Mouse (Mus musculus): ENCODE measurements around the gene Spa17. TPM values are rescaled to one million over a fixed set of nuclear protein-coding genes. Genes with fewer than 3 reads are reported as not detected.

Spa17 gene
- polyA plus RNA-seq, 1 experiment from 2014 or later = 13.6 TPM

DNA sequence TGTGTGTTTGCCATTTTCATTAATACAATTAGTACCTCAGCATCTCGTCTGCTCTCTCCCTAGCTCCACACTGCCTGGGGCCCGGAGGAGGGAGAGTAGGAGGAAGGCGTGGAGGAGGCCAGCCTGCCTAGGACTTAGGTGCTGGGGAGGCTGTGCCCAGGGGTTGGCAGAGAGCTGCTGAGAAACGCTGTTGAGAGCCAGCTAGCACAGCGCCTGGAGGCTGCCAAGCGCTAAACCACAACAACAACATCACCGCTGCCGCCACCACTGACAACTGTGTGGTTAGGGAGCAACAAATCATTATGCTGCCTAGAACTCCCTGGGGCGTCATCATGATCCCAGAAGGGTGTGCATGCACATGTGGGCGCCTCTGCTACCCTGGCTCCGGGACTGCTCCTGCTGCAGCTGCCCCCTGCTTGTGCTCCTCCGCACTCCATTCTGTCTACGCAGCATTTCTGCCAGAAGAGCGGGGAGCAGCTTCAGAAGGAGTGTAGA, 37.0 kb downstream of the Spa17 start:
- Histone ChIP-seq H3K9me3 (no peaks in the 10 kb centered on the region), H3K4me3 (replicated peaks) (no peak overlapping the region; the same call in 1 of the 2 replicates)
- 38% methylated on average over 14 of the region's 14 CpGs for WGBS

DNA sequence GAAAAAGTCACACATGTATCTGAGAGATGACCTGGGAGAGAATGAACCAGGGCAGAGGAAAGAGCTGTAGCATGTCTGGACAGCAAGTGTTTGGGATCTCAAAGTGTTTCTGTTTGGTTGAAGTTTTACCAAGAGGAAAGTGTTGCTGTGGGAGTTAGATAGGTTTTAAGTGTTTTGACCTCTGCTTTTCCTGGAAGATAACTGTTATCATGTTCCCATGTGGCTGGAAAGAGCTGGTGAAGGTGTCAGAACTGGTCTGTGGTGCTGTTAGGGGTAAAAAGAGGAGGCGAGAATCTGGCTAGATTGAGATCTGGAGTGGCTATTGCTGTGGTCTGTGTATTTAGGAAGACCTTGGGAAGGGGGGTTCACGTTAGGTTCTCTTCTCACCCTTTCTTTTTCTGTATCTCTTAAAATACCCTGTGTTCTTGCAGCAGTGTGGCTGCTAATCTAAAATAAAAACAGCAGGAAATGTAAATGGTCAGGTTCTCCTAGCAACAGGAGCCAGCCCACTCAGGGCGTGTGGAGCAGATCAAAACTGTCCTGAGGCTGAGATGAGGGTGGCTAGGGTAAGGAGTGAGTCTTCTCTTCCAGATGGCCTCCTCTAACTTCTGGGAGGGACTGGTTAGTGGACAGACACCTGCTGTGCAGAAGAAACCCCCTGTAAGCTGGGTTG, 41.2 kb downstream of the Spa17 start:
- 54% methylated on average over 3 of the region's 3 CpGs for WGBS
- no peaks in the 10 kb centered on the region for H3K9me3 ChIP-seq
- ATAC-seq = no peak

More for the DNA sequence above, 37.0 kb downstream of the Spa17 start:
- Histone ChIP-seq H3K4me1 (replicated peaks) (peaks cover 7% of the 10 kb centered on the region), H3K9ac (replicated peaks) (no peak overlapping the region), H3K36me3 (no peaks in the 10 kb centered on the region), H3K27ac (0 out of 2 replicates have a peak overlapping the region, but pooled peaks have one; percentile 9), H3K27me3 (no peaks in the 10 kb centered on the region), H3K4me2 (replicated peaks) (peak overlapping the region; percentile 27; the same call in 1 of the 2 replicates)
- ATAC-seq = peak; percentile 80

DNA sequence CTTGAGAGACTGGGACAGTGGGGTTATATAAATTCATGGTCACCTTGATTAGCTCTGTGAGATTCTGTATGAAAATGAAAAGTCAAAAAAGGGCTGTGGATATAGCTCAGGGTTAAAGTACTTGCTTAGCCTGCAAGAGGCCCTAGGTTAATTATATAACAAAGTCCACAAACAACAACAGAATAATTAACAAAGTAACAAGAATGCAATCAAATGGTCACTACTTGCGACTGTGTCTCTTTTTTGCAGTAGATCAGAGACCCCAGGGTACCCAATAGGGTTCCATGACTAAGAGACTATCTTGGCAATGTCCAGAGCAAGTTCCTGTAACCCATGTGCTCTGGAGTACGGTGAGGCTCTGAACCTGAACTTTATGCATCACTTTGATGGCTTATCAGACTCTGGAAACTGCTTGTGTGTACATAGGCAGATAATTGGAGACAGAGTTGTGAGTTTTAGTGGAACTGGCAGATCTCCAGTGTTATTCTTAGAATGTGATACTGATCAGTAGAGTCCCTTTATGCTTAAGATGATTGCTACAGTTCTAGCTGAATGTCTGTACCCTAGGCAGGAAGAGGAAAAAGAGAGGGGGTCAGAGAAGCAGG, 44.2 kb downstream of the Spa17 start:
- Histone ChIP-seq H3K4me1 (replicated peaks) (peaks cover 11% of the 10 kb centered on the region), H3K27me3 (no peaks in the 10 kb centered on the region), H3K36me3 (no peaks in the 10 kb centered on the region), H3K9me3 (no peaks in the 10 kb centered on the region), H3K4me3 (replicated peaks) (no peak overlapping the region), H3K27ac (no peak overlapping the region), H3K4me2 (replicated peaks) (no peak overlapping the region), H3K9ac (replicated peaks) (no peak overlapping the region)
- 85% methylated on average over 2 of the region's 2 CpGs for WGBS
- ATAC-seq = no peak

More for the DNA sequence above, 41.2 kb downstream of the Spa17 start:
- H3K4me1 ChIP-seq (replicated peaks) = peaks cover 17% of the 10 kb centered on the region
- H3K4me3 ChIP-seq (replicated peaks) = no peak overlapping the region
- H3K4me2 ChIP-seq (replicated peaks) = no peak overlapping the region
- H3K27ac ChIP-seq = no peak overlapping the region
- no peaks in the 10 kb centered on the region for H3K27me3 ChIP-seq
- no peak overlapping the region for H3K9ac ChIP-seq (replicated peaks)
- no peaks in the 10 kb centered on the region for H3K36me3 ChIP-seq

DNA sequence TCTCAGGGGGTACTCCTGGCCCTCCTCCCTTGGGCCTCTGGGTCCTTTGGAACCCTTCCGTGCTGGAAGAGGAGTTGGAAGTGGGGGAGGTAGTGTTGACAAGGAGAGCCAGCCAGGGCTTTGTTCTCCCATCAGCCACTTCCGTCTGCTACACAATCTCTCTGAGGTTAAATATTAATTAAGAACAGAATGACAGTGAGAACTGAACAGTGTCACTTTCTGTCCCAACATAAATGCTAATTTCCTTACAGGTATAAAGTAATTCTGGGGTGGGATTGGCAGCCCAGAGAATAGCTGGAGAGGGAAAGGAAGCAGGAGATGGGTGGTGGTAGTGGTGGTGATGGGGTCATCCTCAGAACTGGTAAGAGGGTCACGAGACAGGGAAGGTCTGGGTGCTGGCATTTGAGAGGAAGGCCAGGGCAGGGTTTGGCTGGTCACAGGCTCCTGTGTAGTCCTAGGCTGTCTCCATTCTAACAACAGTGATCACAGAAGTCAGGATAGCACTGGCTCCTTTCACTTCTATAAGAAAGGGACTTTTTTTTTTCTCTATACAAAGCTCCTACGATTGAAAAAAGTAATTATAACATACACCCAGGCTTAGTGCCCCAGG, 44.8 kb downstream of the Spa17 start:
- no peak overlapping the region for H3K4me2 ChIP-seq (replicated peaks)
- no peak overlapping the region for H3K4me3 ChIP-seq (replicated peaks)
- ATAC-seq = no peak
- no peaks in the 10 kb centered on the region for H3K36me3 ChIP-seq
- peaks cover 11% of the 10 kb centered on the region for H3K4me1 ChIP-seq (replicated peaks)
- H3K27me3 ChIP-seq = no peaks in the 10 kb centered on the region
- H3K9me3 ChIP-seq = no peaks in the 10 kb centered on the region
- H3K9ac ChIP-seq (replicated peaks) = no peak overlapping the region
- no peak overlapping the region for H3K27ac ChIP-seq
- 47% methylated on average over 4 of the region's 4 CpGs for WGBS

DNA sequence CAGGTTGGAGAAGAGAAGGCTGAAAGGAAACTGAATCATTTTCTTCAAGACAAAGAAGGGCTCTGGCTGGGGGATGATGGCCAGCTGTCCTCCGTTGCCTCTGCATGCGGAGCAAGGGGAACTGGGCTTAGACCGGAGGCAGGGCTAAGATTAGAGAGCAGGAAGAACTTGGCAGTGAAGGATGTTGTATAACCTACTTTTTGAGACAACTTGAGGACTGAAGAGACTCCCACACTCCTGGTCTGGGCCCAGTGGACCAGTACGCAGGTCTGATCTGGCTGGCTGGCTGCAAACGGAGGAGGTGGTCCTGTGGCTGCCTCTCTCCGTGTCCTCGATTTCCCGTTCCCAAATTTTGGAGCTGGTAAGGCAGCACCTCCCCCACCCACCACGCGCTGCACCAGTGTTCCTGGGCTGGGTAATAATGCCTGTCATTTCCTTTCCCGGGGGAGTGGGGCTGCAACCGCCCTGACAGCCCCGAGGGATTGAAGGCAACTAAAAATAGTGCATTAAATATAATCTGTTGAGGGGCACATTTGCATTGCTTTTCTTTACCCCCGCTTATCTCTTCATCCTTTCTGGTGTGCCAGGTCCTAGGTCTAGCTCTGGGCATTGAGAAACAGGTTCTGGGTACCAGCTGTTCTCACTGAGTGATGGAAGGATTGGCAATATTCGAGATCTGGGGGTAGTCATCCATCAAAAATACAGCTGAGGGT, 45.5 kb downstream of the Spa17 start:
- no peak overlapping the region for H3K9ac ChIP-seq (replicated peaks)
- H3K4me3 ChIP-seq (replicated peaks) = no peak overlapping the region
- WGBS = 54% methylated on average over 15 of the region's 15 CpGs
- H3K9me3 ChIP-seq = no peaks in the 10 kb centered on the region
- ATAC-seq = peak; percentile 34; the same call in 1 of the 2 replicates
- H3K4me1 ChIP-seq (replicated peaks) = peaks cover 11% of the 10 kb centered on the region
- no peak overlapping the region for H3K27ac ChIP-seq
- H3K27me3 ChIP-seq = no peaks in the 10 kb centered on the region
- no peaks in the 10 kb centered on the region for H3K36me3 ChIP-seq
- H3K4me2 ChIP-seq (replicated peaks) = 0 out of 2 replicates have a peak overlapping the region, but pooled peaks have one; percentile 10

DNA sequence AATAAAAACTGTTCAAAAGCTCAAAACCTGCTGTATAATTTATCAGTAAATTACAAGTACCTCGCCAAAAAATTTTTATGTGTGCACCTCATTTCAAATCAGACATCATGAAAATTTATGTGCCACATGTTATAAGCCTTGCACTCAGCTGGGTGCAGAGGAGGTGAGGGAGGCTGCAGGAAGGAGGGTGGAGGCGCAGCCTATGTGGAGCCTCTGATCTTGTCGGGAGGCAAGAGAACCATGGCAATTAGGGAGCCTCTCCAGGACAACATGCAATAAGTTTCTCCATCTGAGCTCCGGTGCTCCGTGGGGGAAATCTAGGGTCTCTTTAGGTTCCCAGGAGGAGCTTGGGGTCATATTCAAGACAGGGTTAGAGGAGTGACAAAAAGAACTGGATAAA, 46.1 kb downstream of the Spa17 start:
- no peak overlapping the region for H3K9ac ChIP-seq (replicated peaks)
- no peaks in the 10 kb centered on the region for H3K27me3 ChIP-seq
- H3K9me3 ChIP-seq = no peaks in the 10 kb centered on the region
- no peak for ATAC-seq
- 58% methylated on average over 5 of the region's 5 CpGs for WGBS
- peaks cover 11% of the 10 kb centered on the region for H3K4me1 ChIP-seq (replicated peaks)
- H3K4me2 ChIP-seq (replicated peaks) = no peak overlapping the region
- H3K36me3 ChIP-seq = no peaks in the 10 kb centered on the region
- no peak overlapping the region for H3K4me3 ChIP-seq (replicated peaks)
- H3K27ac ChIP-seq = no peak overlapping the region

DNA sequence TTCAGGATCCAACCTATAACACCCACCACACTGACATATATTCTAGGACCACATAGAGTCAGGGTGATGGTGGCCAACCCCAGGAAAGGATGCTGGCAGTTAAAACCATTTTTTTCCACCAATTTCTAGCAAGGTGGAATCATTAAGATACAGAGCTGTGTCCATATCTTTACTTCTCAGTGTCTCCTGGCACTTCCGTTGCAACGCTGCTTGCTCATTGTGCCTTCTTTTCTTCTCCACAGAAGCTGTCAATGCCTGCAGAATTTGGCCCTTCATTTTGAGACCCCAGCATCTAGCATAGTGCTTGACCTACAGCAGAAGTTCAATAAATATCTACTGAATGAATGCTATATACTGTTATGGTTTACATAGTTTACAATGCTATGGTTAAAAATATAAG, 46.5 kb downstream of the Spa17 start:
- no peak for ATAC-seq
- H3K36me3 ChIP-seq = no peaks in the 10 kb centered on the region
- H3K4me2 ChIP-seq (replicated peaks) = no peak overlapping the region
- no peaks in the 10 kb centered on the region for H3K9me3 ChIP-seq
- no peaks in the 10 kb centered on the region for H3K27me3 ChIP-seq
- H3K27ac ChIP-seq = no peak overlapping the region
- no peak overlapping the region for H3K9ac ChIP-seq (replicated peaks)
- H3K4me1 ChIP-seq (replicated peaks) = peaks cover 11% of the 10 kb centered on the region
- no peak overlapping the region for H3K4me3 ChIP-seq (replicated peaks)
- WGBS = 90% methylated on average over 2 of the region's 2 CpGs

DNA sequence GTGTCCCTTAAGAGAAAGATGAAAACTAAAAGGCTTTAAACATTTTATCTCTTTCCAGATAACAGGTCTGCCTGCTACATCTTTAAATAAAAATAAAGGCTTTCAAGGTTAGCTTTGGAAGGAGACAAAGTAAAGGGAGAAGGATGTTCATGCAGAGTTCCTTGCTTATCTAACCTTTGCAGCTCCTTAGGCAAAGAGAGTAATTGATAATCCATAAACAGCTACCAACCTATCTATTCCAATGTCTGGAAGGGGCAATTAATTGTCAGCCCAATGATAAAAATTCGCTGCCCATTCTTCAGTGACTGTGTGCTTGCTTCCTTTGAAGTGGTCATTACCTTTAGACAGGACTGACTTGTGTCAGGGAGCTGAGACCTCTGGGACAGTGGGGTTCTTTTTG, 49.7 kb downstream of the Spa17 start:
- Histone ChIP-seq H3K9me3 (no peaks in the 10 kb centered on the region), H3K27me3 (no peaks in the 10 kb centered on the region), H3K4me1 (replicated peaks) (peaks cover 10% of the 10 kb centered on the region), H3K27ac (no peak overlapping the region), H3K9ac (replicated peaks) (no peak overlapping the region), H3K36me3 (no peaks in the 10 kb centered on the region), H3K4me2 (replicated peaks) (no peak overlapping the region), H3K4me3 (replicated peaks) (no peak overlapping the region)
- 56% methylated on average over 1 of the region's 1 CpGs for WGBS
- no peak for ATAC-seq

DNA sequence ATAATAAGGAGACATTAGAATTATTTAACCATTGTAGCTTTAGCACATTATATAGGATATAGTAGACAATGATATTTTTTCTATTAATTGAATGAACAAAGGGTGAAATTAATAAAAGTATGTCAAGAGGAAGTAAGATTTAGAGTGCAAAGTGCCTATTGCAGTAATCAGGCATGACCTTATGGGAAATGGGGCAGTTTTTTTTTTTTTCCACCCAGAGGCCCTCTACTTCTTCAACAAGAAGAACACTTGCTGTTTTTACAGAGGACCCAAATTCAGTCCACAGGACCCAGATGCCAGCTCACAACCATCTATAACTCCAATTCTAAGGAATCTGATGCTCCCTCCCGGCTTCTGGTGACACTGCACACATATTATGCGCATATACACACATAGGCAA, 52.9 kb downstream of the Spa17 start:
- no peaks in the 10 kb centered on the region for H3K4me1 ChIP-seq (replicated peaks)
- no peak for ATAC-seq
- 88% methylated on average over 2 of the region's 2 CpGs for WGBS

DNA sequence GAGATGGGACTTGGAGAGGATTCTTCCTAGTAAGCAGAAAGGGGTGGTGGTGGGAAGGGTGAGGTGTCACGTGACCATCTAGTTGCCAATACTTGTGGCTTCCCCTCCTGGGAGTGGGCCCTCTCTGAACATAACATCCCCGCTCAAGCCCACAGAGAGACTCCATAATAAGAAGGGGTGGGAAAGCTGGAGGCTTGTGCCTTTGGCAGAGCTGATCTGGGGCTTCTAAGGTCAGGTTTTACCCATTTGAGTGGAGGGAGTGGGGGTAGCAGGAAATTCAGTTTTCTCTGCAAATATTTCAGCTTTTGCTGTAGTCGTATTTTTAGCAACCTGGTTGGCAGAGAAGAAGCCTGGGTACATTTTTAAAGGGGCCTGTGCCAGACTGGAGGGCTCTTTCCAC, 57.2 kb downstream of the Spa17 start:
- peaks cover 20% of the 10 kb centered on the region for H3K4me1 ChIP-seq (replicated peaks)
- no peak overlapping the region for H3K4me3 ChIP-seq (replicated peaks)
- H3K27ac ChIP-seq = no peak overlapping the region
- H3K4me2 ChIP-seq (replicated peaks) = no peak overlapping the region
- no peaks in the 10 kb centered on the region for H3K36me3 ChIP-seq
- H3K27me3 ChIP-seq = peaks cover 44% of the 10 kb centered on the region
- H3K9me3 ChIP-seq = no peaks in the 10 kb centered on the region
- 79% methylated on average over 3 of the region's 3 CpGs for WGBS
- no peak overlapping the region for H3K9ac ChIP-seq (replicated peaks)
- ATAC-seq = no peak

More for the DNA sequence above, 52.9 kb downstream of the Spa17 start:
- Histone ChIP-seq H3K36me3 (no peaks in the 10 kb centered on the region), H3K27me3 (peaks cover 6% of the 10 kb centered on the region; the same call in 1 of the 2 replicates), H3K4me3 (replicated peaks) (no peak overlapping the region), H3K4me2 (replicated peaks) (no peak overlapping the region), H3K27ac (no peak overlapping the region), H3K9ac (replicated peaks) (no peak overlapping the region), H3K9me3 (no peaks in the 10 kb centered on the region)

DNA sequence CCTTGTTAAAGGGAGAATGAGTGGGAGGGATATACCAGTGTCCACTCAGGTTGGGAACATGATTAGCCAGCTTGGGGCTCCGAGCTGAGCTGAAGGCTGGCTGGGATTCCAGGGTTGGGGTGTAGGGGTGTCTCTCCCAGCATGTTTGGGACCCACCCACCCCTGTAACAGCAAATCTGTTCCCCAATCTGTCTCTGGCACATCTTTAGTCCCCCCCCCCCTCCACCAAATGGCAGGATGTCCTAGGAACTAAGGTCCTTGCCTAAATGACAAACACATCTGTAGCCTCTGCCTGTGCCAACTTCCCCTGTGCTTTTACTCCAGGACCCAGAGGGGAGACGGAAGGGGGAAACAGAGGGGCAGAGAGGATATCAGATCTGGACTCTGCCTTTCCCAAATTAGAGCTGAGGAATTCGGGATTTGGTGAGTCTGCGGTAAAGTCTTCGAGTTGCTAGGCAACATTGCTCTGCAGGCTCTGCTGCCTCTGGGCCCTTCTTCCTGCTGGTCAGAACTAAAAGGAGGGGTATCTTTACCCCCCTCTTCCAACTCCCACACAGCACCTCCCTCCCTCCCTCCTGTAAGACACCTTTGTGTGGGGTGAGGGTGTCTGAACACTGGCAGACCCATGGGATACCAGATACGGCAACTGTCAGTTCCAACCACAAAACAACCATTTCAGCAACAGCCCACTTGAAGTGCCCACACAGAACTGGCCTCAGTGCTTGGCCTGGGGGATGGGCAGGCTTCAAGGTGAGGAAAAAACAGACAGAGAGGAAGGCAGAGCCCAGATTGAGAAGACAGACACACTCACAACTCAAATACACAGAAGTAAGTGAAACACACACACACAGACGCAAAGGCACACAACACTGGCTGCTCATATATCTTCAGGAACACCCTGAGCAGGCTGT, 58.4 kb downstream of the Spa17 start, which contains the start of gene Siae:
TSS of gene Siae (plus strand) at position 861 of the 911 bp plus-strand sequence.
- H3K4me2 ChIP-seq (replicated peaks) = no peak within 1 kb of the TSS
- H3K4me3 ChIP-seq (replicated peaks) = no peak within 1 kb of the TSS
- ATAC-seq = no peak
- H3K27ac ChIP-seq = no peak within 1 kb of the TSS
- peaks cover 20% of the 10 kb centered on the region for H3K4me1 ChIP-seq (replicated peaks)
- H3K27me3 ChIP-seq = peaks cover 57% of the 10 kb centered on the region
- no peak within 1 kb of the TSS for H3K9ac ChIP-seq (replicated peaks)
- no peaks in the 10 kb centered on the region for H3K36me3 ChIP-seq
- WGBS = 28% methylated on average over 7 of the region's 7 CpGs
- H3K9me3 ChIP-seq = no peaks in the 10 kb centered on the region
